Mouse (Mus musculus): ENCODE data around the gene Phykpl. TPM values are rescaled to one million over a fixed set of nuclear protein-coding genes. Genes with fewer than 3 reads are reported as not detected.
"Not testable (repeated sequence)": the region's sequence is repeated elsewhere in the genome, so short reads cannot be mapped to it uniquely, and the experiment has no call there.

Phykpl gene
- total and polyA plus RNA-seq, 2 experiments, result 12.7 to 23.7 TPM

GRCm38 (mm10) chr11:51614256-51614655 is 29.7 kb downstream of the Phykpl start:
- Histone ChIP-seq H3K27ac (replicated peaks; ENCODE audit: insufficient read depth, low read depth, low read length) (no peak overlapping the region), H3K4me3 (ENCODE audit: insufficient read depth, low read depth, low read length) (no peak overlapping the region), H3K36me3 (ENCODE audit: control insufficient read depth, insufficient read depth, low read length) (no peaks in the 10 kb centered on the region), H3K27me3 (ENCODE audit: control insufficient read depth, insufficient read depth, low read length) (no peaks in the 10 kb centered on the region), H3K9ac (ENCODE audit: low read depth, low read length) (no peak overlapping the region), H3K4me1 (ENCODE audit: control insufficient read depth, insufficient read depth, low read length) (peaks cover 7% of the 10 kb centered on the region), H3K79me2 (ENCODE audit: control insufficient read depth, insufficient read depth, low read length) (no peaks in the 10 kb centered on the region)
- TF ChIP-seq CTCF (IDR thresholded peaks at IDR 0.05; ENCODE audit: low read depth, low read length) (no peak), POLR2A (IDR thresholded peaks at IDR 0.05; ENCODE audit: extremely low read depth, insufficient read depth, low read length) (no peak)
- DNase-seq (ENCODE audit: extremely low read depth, low read depth, low spot score), result no peak
- 79% methylated on average over 8 of the region's 8 CpGs for WGBS

- 16% methylated on average over 7 of the region's 7 CpGs for WGBS
- H3K36me3 ChIP-seq (ENCODE audit: control insufficient read depth, insufficient read depth, low read length), result no peaks in the 10 kb centered on the region
- H3K27me3 ChIP-seq (ENCODE audit: control insufficient read depth, insufficient read depth, low read length), result no peaks in the 10 kb centered on the region
- TF ChIP-seq POLR2A (IDR thresholded peaks at IDR 0.05; ENCODE audit: extremely low read depth, insufficient read depth, low read length), result no peak
- peak overlapping the region; percentile 79 for H3K9ac ChIP-seq (ENCODE audit: low read depth, low read length)
- peak overlapping the region; percentile 45; the same call in 1 of the 2 replicates for H3K4me3 ChIP-seq (ENCODE audit: insufficient read depth, low read depth, low read length)
- 0 out of 2 replicates have a peak, but pooled peaks cover 4% of the 10 kb centered on the region for H3K79me2 ChIP-seq (ENCODE audit: control insufficient read depth, insufficient read depth, low read length)
- peak overlapping the region; percentile 98 for H3K27ac ChIP-seq (replicated peaks; ENCODE audit: insufficient read depth, low read depth, low read length)
- H3K4me1 ChIP-seq (ENCODE audit: control insufficient read depth, insufficient read depth, low read length), result peaks cover 7% of the 10 kb centered on the region
- DNase-seq (ENCODE audit: extremely low read depth, low read depth, low spot score), result peak; percentile 82
Observed at GRCm38 (mm10) chr11:51615129-51615528, 30.6 kb downstream of the Phykpl start.

GRCm38 (mm10) chr11:51615601-51616000 is 31.0 kb downstream of the Phykpl start:
- H3K36me3 ChIP-seq (ENCODE audit: control insufficient read depth, insufficient read depth, low read length), result no peaks in the 10 kb centered on the region
- peak overlapping the region; percentile 79 for H3K9ac ChIP-seq (ENCODE audit: low read depth, low read length)
- H3K4me3 ChIP-seq (ENCODE audit: insufficient read depth, low read depth, low read length), result peak overlapping the region; percentile 45
- no peaks in the 10 kb centered on the region for H3K27me3 ChIP-seq (ENCODE audit: control insufficient read depth, insufficient read depth, low read length)
- peaks cover 7% of the 10 kb centered on the region for H3K4me1 ChIP-seq (ENCODE audit: control insufficient read depth, insufficient read depth, low read length)
- peak; percentile 84 for DNase-seq (ENCODE audit: extremely low read depth, low read depth, low spot score)
- TF ChIP-seq CTCF (IDR thresholded peaks at IDR 0.05; ENCODE audit: low read depth, low read length) (no peak), POLR2A (IDR thresholded peaks at IDR 0.05; ENCODE audit: extremely low read depth, insufficient read depth, low read length) (peak; percentile 83)
- H3K27ac ChIP-seq (replicated peaks; ENCODE audit: insufficient read depth, low read depth, low read length), result peak overlapping the region; percentile 98
- 0 out of 2 replicates have a peak, but pooled peaks cover 6% of the 10 kb centered on the region for H3K79me2 ChIP-seq (ENCODE audit: control insufficient read depth, insufficient read depth, low read length)
- under 1% methylated on average over 14 of the region's 14 CpGs for WGBS

- not testable (repeated sequence) for DNase-seq (ENCODE audit: extremely low read depth, low read depth, low spot score); H3K27ac ChIP-seq (replicated peaks; ENCODE audit: insufficient read depth, low read depth, low read length); H3K79me2 ChIP-seq (ENCODE audit: control insufficient read depth, insufficient read depth, low read length); H3K9ac ChIP-seq (ENCODE audit: low read depth, low read length); H3K4me1 ChIP-seq (ENCODE audit: control insufficient read depth, insufficient read depth, low read length); H3K27me3 ChIP-seq (ENCODE audit: control insufficient read depth, insufficient read depth, low read length); H3K36me3 ChIP-seq (ENCODE audit: control insufficient read depth, insufficient read depth, low read length); H3K4me3 ChIP-seq (ENCODE audit: insufficient read depth, low read depth, low read length)
- 87% methylated on average over 7 of the region's 7 CpGs for WGBS
Observed at GRCm38 (mm10) chr11:51616113-51616512, 31.6 kb downstream of the Phykpl start.

- H3K4me1 ChIP-seq (ENCODE audit: control insufficient read depth, insufficient read depth, low read length), result peaks cover 9% of the 10 kb centered on the region
- WGBS, result 2% methylated on average over 4 of the region's 4 CpGs
Observed at GRCm38 (mm10) chr11:51617693-51618092, 33.1 kb downstream of the Phykpl start.

GRCm38 (mm10) chr11:51618894-51619408 is 34.4 kb downstream of the Phykpl start:
- peak overlapping the region; percentile 69 for H3K27ac ChIP-seq (replicated peaks; ENCODE audit: insufficient read depth, low read depth, low read length)
- H3K4me3 ChIP-seq (ENCODE audit: insufficient read depth, low read depth, low read length), result peak overlapping the region; percentile 38
- peaks cover 10% of the 10 kb centered on the region; the same call in 1 of the 2 replicates for H3K79me2 ChIP-seq (ENCODE audit: control insufficient read depth, insufficient read depth, low read length)
- 41% methylated on average over 8 of the region's 8 CpGs for WGBS
- no peak for DNase-seq (ENCODE audit: extremely low read depth, low read depth, low spot score)
- H3K9ac ChIP-seq (ENCODE audit: low read depth, low read length), result peak overlapping the region; percentile 19
- H3K36me3 ChIP-seq (ENCODE audit: control insufficient read depth, insufficient read depth, low read length), result peaks cover 3% of the 10 kb centered on the region; the same call in 1 of the 2 replicates
- peaks cover 9% of the 10 kb centered on the region for H3K4me1 ChIP-seq (ENCODE audit: control insufficient read depth, insufficient read depth, low read length)
- TF ChIP-seq POLR2A (IDR thresholded peaks at IDR 0.05; ENCODE audit: extremely low read depth, insufficient read depth, low read length) (0 out of 2 replicates have a peak, but pooled peaks have one; percentile 49), CTCF (IDR thresholded peaks at IDR 0.05; ENCODE audit: low read depth, low read length) (no peak)
- H3K27me3 ChIP-seq (ENCODE audit: control insufficient read depth, insufficient read depth, low read length), result no peaks in the 10 kb centered on the region

More at GRCm38 (mm10) chr11:51617693-51618092, 33.1 kb downstream of the Phykpl start:
- Histone ChIP-seq H3K4me3 (ENCODE audit: insufficient read depth, low read depth, low read length) (no peak overlapping the region), H3K27ac (replicated peaks; ENCODE audit: insufficient read depth, low read depth, low read length) (no peak overlapping the region), H3K36me3 (ENCODE audit: control insufficient read depth, insufficient read depth, low read length) (no peaks in the 10 kb centered on the region), H3K27me3 (ENCODE audit: control insufficient read depth, insufficient read depth, low read length) (no peaks in the 10 kb centered on the region), H3K79me2 (ENCODE audit: control insufficient read depth, insufficient read depth, low read length) (peaks cover 10% of the 10 kb centered on the region; the same call in 1 of the 2 replicates), H3K9ac (ENCODE audit: low read depth, low read length) (no peak overlapping the region)
- TF ChIP-seq POLR2A (IDR thresholded peaks at IDR 0.05; ENCODE audit: extremely low read depth, insufficient read depth, low read length) (no peak), CTCF (IDR thresholded peaks at IDR 0.05; ENCODE audit: low read depth, low read length) (peak; percentile 75)
- DNase-seq (ENCODE audit: extremely low read depth, low read depth, low spot score), result peak; percentile 56
